Mouse (Mus musculus) midbrain, embryonic 10.5 days (tissue): ENCODE measurements at regions not wholly inside any gene's neighbourhood (a gene's known extent, or its start where the extent isn't known, plus 50 kb on each side); places are given as distances from the start of the nearest gene placed in this dataset.

ENCODE experiments used
- DNase-seq: peaks from one replicate; pipeline ENCODE4 v3.0.0-alpha.2; 2017; ENCODE audit warnings: low spot score
- H3K27ac ChIP-seq: fragments of 300-500 bp; sonication (generic); replicated peaks from 2 replicates; pipeline ENCODE4 v1.5.1; 2016; ENCODE audit warnings: mild to moderate bottlenecking
- H3K27me3 ChIP-seq: fragments of 300-500 bp; sonication (generic); 2 replicates; pipeline ENCODE4 v1.6.1; 2016; ENCODE audit warnings: low read depth, mild to moderate bottlenecking; ENCODE audit not compliant: poor library complexity, severe bottlenecking
- H3K36me3 ChIP-seq: fragments of 300-500 bp; sonication (generic); 2 replicates; pipeline ENCODE4 v1.6.1; 2016; ENCODE audit warnings: mild to moderate bottlenecking, moderate library complexity
- H3K4me1 ChIP-seq: fragments of 300-500 bp; sonication (generic); 2 replicates; pipeline ENCODE4 v1.6.1; 2016
- H3K4me3 ChIP-seq: fragments of 300-500 bp; sonication (generic); 2 replicates; pipeline ENCODE4 v1.5.1; 2016; ENCODE audit warnings: mild to moderate bottlenecking, moderate library complexity
- H3K9me3 ChIP-seq: fragments of 300-500 bp; sonication (generic); replicated peaks from 2 replicates; pipeline ENCODE4 v1.6.1; 2016; ENCODE audit warnings: mild to moderate bottlenecking
- WGBS: fragments of 180-500 bp; shearing (Covaris S2); methylation state at CpG from one replicate; pipeline ENCODE4 v1.1.7; 2016; 5-methylcytosine and 5-hydroxymethylcytosine counted together

DNA sequence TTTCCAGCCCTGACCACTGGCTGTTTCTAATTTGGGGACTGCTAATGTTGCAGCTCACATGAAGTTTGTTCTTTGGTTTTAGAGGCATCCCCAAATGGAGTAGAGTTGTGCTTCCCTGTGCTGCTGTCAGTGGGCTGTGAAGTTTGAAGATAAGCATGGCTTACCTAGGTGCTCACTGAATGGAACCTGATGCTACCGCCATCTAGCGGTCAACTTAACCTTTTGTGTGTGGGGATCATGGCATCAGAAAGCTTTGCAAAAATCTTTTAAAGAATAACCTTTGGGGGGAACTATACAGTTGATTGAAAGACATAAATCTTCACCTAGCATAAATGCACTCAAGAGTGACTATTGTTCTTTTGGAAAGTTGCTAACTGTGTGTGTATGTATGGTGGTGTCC is 382.8 kb upstream of the Trpc7 start:
- Histone ChIP-seq H3K36me3 (no peaks in the 10 kb centered on the region), H3K27me3 (peaks cover 10% of the 10 kb centered on the region; the same call in 1 of the 2 replicates), H3K9me3 (no peaks in the 10 kb centered on the region), H3K4me1 (peaks cover 11% of the 10 kb centered on the region; the same call in 1 of the 2 replicates), H3K27ac (no peak overlapping the region), H3K4me3 (no peak overlapping the region)
- WGBS: 7% methylated on average over 2 of the region's 2 CpGs
- DNase-seq: peak; percentile 13

DNA sequence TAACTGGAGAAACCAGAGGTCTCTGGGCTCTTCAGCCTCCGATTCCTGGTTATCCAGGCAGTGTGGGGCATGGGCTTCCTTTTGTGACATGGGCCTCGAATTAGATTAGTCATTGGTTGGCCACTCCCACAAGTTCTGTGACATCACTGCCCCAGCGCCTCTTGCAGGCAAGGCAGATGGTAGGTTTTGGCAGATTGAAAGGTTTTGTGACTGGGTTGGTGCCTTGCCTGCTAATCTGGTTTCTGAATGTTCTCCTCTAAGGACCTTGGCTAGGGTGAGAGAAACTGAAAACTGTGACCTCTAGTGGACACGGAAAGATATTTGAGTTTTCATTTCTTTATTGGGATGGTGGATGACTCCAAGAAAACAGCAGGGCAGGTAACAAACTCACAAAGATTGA is 381.3 kb upstream of the Trpc7 start:
- Histone ChIP-seq H3K27ac (no peak overlapping the region), H3K4me1 (peaks cover 3% of the 10 kb centered on the region; the same call in 1 of the 2 replicates), H3K36me3 (no peaks in the 10 kb centered on the region), H3K9me3 (no peaks in the 10 kb centered on the region), H3K4me3 (no peak overlapping the region), H3K27me3 (peaks cover 2% of the 10 kb centered on the region; the same call in 1 of the 2 replicates)
- WGBS: 52% methylated on average over 4 of the region's 4 CpGs
- DNase-seq: peak; percentile 13

DNA sequence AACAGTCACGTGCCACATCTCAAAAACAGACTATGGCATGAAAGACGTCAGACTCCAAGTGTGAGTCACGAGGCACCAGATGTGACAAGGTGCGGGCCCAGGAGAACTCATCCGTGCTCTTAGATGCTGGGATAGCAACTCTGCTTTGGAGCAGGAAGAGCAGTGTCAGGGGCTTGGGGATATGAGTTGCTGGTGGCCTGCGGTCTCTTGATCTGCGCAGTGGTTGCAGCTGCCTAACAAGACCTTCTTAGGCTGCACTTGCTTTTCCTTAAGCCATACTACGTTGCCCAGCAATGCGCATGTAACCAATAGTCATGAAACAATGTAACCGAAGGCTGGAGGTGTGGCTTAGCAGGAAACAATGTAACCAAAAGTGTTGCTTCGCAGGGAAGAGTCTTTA is 380.1 kb upstream of the Trpc7 start:
- WGBS: 87% methylated on average over 11 of the region's 11 CpGs
- no peaks in the 10 kb centered on the region for H3K27me3 ChIP-seq
- no peak for DNase-seq

DNA sequence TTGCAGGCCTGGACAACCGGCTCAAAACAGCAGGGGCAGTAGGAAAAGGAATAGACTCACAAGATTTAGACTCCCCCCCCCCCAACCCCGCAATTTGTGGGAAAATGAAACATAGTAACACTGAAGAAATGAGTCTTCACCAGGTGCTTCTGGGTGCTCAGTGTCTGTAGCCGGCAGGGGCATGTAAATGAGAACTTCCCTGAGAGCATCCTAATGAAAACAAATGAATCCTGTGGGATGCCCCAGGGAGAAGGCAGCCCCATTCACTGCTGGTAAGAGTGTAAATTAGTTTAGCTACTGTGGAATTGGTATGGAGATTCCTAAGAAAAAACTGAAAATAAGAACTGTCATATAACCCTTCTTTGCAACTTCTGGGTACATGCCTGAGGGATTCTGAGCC is 377.8 kb upstream of the Trpc7 start:
- no peaks in the 10 kb centered on the region for H3K36me3 ChIP-seq
- no peak overlapping the region for H3K27ac ChIP-seq
- H3K4me1 ChIP-seq: peaks cover 5% of the 10 kb centered on the region
- H3K4me3 ChIP-seq: no peak overlapping the region
- H3K9me3 ChIP-seq: no peaks in the 10 kb centered on the region
- no peak for DNase-seq
- 25% methylated on average over 3 of the region's 3 CpGs for WGBS
- H3K27me3 ChIP-seq: no peaks in the 10 kb centered on the region

More for the DNA sequence above, 380.1 kb upstream of the Trpc7 start:
- no peaks in the 10 kb centered on the region for H3K9me3 ChIP-seq
- no peaks in the 10 kb centered on the region for H3K36me3 ChIP-seq
- no peak overlapping the region for H3K27ac ChIP-seq
- no peaks in the 10 kb centered on the region for H3K4me1 ChIP-seq
- H3K4me3 ChIP-seq: no peak overlapping the region

DNA sequence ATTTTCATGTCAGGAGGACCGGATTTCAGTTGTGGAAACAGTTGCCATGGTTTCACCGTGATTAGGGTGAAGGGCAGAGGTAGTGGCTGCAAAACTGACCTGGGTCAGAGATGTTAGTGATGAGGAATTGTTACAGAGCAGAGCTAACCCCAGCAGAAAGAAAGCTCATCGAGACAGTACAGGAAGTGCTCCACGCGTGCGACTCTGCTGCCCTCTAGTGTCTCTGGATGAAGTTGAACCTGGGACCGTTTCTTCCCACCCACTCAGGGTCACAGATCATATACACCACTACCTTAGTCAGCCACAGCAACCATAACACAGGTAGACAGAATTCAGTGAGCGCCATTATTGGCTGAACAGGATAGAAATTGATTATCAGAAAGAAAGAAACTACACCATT is 373.8 kb upstream of the Trpc7 start:
- 18% methylated on average over 8 of the region's 8 CpGs for WGBS
- no peak overlapping the region for H3K27ac ChIP-seq
- peaks cover 5% of the 10 kb centered on the region for H3K4me1 ChIP-seq
- H3K27me3 ChIP-seq: no peaks in the 10 kb centered on the region
- no peaks in the 10 kb centered on the region for H3K36me3 ChIP-seq
- no peak overlapping the region for H3K4me3 ChIP-seq
- peak; percentile 72 for DNase-seq
- H3K9me3 ChIP-seq: no peaks in the 10 kb centered on the region

DNA sequence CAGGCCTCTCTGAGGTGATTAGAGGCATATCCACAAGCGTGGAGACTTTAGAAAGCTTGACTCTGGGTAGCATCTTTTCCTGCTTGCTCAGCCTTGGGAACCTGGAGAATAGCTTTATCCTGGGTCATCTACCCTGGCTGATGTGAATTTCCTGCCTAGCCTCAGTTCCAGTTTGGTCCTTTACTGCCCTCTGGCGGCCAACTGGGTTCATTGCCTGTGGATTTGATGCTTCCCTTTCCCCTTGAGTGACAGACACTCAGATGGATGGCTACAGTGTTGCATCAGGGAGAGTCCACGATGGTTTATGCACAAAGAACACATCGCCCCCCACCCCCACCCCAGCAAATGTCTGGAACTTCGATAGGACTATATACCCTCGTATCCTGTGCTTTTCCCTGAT is 364.1 kb upstream of the Trpc7 start:
- 7% methylated on average over 6 of the region's 6 CpGs for WGBS
- no peak overlapping the region for H3K4me3 ChIP-seq
- no peaks in the 10 kb centered on the region for H3K27me3 ChIP-seq
- peak; percentile 86 for DNase-seq
- no peaks in the 10 kb centered on the region for H3K36me3 ChIP-seq
- no peak overlapping the region for H3K27ac ChIP-seq
- H3K9me3 ChIP-seq: no peaks in the 10 kb centered on the region
- no peaks in the 10 kb centered on the region; the same call in 1 of the 2 replicates for H3K4me1 ChIP-seq

DNA sequence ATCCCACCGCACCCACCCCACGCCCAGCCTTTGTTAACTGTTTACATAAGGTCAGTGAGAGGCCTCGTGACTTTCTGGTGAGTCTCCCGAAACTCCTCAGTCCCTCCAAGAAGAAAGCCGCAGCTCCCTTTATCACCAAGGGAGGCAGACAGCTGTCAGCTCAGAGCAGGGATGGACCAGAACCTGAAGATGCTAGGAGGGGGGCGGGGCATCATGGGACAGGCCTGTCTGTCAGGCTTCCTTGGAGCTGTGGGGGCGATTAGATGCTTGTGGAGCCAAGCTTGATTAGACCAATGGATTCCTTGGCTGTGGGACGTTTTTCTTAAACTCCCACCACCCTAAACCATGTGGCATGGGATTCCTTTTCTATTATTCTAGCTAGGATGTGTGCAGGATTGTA is 363.7 kb upstream of the Trpc7 start:
- no peaks in the 10 kb centered on the region for H3K27me3 ChIP-seq
- H3K9me3 ChIP-seq: no peaks in the 10 kb centered on the region
- no peaks in the 10 kb centered on the region; the same call in 1 of the 2 replicates for H3K4me1 ChIP-seq
- WGBS: 72% methylated on average over 8 of the region's 8 CpGs
- no peak overlapping the region for H3K4me3 ChIP-seq
- H3K36me3 ChIP-seq: no peaks in the 10 kb centered on the region
- no peak for DNase-seq
- no peak overlapping the region; the same call in 1 of the 2 replicates for H3K27ac ChIP-seq

DNA sequence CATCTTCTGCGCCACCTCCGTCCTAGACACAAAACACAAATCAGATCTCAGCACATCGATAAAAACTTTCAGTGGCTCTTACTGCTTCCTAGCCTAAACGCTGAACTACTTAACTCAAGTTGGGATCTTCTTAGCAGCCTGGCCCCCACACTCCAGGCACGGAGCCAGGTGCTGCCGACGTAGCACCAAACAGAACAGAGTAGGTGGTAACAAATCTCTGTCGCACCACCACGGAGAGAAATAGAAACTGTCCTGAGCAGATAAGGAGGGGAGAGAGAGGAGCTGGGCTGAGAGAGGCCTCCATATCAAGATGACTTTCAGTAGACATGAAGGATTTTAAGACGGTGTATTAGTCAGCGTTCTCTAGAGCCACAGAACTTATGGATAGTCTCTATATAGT is 360.1 kb upstream of the Trpc7 start:
- Histone ChIP-seq H3K27ac (no peak overlapping the region), H3K4me3 (no peak overlapping the region), H3K4me1 (no peaks in the 10 kb centered on the region; the same call in 1 of the 2 replicates), H3K36me3 (no peaks in the 10 kb centered on the region), H3K27me3 (no peaks in the 10 kb centered on the region), H3K9me3 (no peaks in the 10 kb centered on the region)
- 94% methylated on average over 11 of the region's 11 CpGs for WGBS
- DNase-seq: no peak

DNA sequence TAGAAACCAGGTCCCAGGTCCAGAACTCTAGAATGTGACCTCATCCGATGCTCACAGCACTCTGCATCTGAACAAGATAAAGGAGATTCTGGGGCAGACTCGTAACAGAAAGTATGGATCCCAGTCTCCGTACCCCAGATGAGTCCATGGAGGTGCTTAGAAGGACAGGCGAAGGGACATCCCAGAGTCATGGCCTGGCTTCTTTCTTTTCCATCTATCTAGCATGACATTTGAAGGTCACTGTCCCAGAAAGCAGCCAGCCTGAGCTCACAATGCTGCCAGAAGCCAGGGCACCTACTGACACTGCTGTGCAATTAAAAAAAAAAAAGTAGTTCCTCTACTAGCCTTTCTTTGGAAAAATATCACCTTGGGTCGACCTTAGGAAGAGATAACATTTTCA is 354.1 kb upstream of the Trpc7 start:
- Histone ChIP-seq H3K27ac (no peak overlapping the region), H3K4me3 (no peak overlapping the region), H3K36me3 (no peaks in the 10 kb centered on the region), H3K27me3 (no peaks in the 10 kb centered on the region), H3K9me3 (no peaks in the 10 kb centered on the region), H3K4me1 (no peaks in the 10 kb centered on the region)
- DNase-seq: no peak
- WGBS: 85% methylated on average over 5 of the region's 5 CpGs

DNA sequence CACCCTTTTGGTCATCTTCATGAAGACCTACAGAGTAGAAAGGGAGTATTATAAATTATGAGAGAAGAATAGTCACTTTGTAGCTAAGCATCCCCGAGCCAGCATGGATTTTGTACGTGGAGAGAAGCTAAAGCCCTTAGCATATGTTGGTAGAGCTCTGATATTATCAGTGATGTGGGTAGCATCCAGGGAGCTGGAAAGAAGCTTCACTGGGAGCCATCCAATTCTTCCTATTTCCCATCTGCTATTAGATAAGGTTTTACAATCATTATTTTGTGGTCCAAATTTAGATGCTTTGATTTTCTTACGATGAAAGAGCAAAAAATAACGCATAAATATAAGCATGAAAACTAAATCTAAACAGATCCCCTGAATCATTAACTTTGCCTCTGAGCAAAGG is 353.6 kb upstream of the Trpc7 start:
- DNase-seq: no peak
- H3K9me3 ChIP-seq: no peaks in the 10 kb centered on the region

DNA sequence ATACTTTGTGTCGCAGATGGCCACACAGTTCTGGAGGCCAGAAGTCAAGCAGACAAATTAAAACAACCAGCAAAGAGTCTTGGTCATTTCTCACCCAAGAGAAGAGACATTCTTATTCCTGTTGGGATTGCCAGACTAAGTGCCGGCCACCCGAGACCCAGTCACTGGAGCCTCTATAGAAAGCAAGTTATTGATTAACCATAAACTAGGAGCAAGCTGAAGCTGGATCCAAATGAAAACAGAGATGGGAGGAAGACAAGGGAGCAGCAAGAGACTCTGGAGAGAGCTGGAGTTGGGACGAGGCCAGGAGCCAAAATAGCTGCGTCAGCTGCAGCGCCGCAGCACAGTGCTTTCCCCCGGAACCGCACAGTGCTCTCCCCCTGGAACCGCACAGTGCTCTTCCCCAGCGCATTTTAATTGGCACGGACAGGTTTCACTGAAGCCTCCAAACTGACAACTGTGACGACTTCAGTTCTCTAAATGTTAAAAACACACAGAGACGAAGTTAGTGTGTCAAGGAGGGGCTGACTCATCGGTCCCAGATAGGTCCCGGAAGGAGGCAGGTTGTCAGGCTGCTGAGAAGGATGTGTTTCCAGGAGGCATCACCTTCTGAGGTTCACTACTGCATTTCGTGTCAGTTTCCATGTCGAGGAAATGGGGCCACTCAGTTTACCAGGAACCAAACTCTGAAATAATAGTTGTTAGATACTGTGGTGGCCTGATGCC is 350.6 kb upstream of the Trpc7 start:
- H3K9me3 ChIP-seq: no peaks in the 10 kb centered on the region
- H3K36me3 ChIP-seq: no peaks in the 10 kb centered on the region
- H3K27me3 ChIP-seq: no peaks in the 10 kb centered on the region
- DNase-seq: no peak
- H3K4me3 ChIP-seq: no peak overlapping the region
- no peaks in the 10 kb centered on the region for H3K4me1 ChIP-seq
- WGBS: 87% methylated on average over 18 of the region's 18 CpGs
- no peak overlapping the region for H3K27ac ChIP-seq

More for the DNA sequence above, 353.6 kb upstream of the Trpc7 start:
- no peak overlapping the region for H3K4me3 ChIP-seq
- no peaks in the 10 kb centered on the region for H3K36me3 ChIP-seq
- H3K27me3 ChIP-seq: no peaks in the 10 kb centered on the region
- no peak overlapping the region for H3K27ac ChIP-seq
- H3K4me1 ChIP-seq: no peaks in the 10 kb centered on the region
- 85% methylated on average over 4 of the region's 4 CpGs for WGBS

DNA sequence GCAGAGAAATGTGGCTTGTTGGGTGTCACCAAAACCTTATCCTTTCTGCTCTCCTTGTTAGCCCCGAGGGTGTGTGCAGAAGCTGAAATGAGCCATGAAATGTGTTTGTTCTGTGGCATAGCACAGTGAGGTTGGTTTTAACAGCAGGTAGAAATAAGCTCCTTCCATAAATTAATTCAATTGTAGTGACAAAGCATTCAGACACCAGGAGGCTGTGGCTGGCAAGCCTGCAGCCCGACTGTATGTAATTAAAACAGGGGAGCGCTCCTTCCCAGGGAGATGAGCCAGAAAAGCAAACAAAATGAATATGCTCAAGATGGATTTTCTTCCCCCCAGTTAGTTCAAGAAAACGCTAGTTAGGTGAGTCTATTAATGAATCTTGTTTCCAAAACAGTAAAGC is 341.1 kb upstream of the Trpc7 start:
- Histone ChIP-seq H3K36me3 (no peaks in the 10 kb centered on the region), H3K4me3 (no peak overlapping the region), H3K9me3 (no peaks in the 10 kb centered on the region; the same call in 1 of the 2 replicates), H3K27me3 (no peaks in the 10 kb centered on the region), H3K27ac (no peak overlapping the region), H3K4me1 (0 out of 2 replicates have a peak, but pooled peaks cover 5% of the 10 kb centered on the region)
- WGBS: 37% methylated on average over 4 of the region's 4 CpGs
- no peak for DNase-seq

DNA sequence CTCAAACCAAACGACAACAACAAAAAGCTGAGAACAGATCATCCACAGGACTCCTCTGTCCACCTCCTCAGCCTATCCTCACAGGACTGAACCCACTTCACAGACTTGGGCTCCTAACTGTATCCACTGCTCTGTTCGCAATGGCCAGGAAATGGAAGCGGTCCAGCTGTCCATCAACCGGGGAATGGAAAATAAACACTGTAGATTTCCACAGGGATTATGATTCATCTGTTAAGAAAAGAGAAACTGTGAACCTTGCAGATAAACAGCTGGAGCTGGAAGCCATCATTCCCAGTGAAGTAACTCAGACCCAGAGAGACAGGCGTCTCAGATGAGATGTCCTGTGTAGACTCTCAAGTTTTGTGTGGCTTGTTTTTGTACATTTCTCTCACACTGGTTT is 340.4 kb upstream of the Trpc7 start:
- no peaks in the 10 kb centered on the region; the same call in 1 of the 2 replicates for H3K9me3 ChIP-seq
- no peak for DNase-seq
- no peaks in the 10 kb centered on the region for H3K36me3 ChIP-seq
- H3K27me3 ChIP-seq: no peaks in the 10 kb centered on the region
- 0 out of 2 replicates have a peak, but pooled peaks cover 5% of the 10 kb centered on the region for H3K4me1 ChIP-seq
- WGBS: 86% methylated on average over 5 of the region's 5 CpGs
- no peak overlapping the region for H3K4me3 ChIP-seq
- H3K27ac ChIP-seq: no peak overlapping the region
